Mouse (Mus musculus) embryonic stem cell, embryonic (primary cell): ENCODE results near the gene Slc27a3.

Source experiments
- CTCF ChIA-PET, 4 experiments: fragments of 300-600 bp in 2 of 4; fragments of 350-600 bp in 2 of 4; sonication (Branson Sonifier 250); formaldehyde crosslinking; loops; one replicate each; lab custom pipeline; 2022; ENCODE audit warnings: inconsistent platforms in 2 of 4; lab: Charles Lee
- POLR2A ChIA-PET, 4 experiments: fragments of 300-600 bp in 2 of 4; fragments of 350-600 bp in 2 of 4; sonication (Branson Sonifier 250); formaldehyde crosslinking; loops; one replicate each; lab custom pipeline; 2022; ENCODE audit warnings: antibody characterized with exemption in 4 of 4, inconsistent platforms in 1 of 4; lab: Charles Lee

The Slc27a3 gene

DNA sequence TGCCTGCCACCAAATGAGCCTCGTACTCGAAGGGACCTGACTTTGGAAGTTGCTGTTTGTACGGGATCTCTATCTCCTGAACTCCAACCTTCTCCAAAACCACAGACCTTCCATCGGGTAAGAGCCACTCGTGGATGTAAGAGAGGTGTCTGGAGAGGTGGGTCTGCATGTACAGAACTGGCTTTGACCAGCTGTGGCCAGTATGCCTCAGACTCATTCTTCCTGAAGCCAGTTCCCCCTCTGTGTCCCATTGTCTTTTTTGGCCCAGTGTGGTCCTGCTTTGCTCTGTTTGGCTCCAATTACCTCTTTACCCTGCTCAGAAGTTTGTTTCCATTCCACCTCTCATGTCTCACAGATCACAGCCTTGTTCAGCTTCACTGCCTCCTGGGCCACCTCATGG is 11.2 kb downstream of the Slc27a3 start:
- CTCF ChIA-PET, result interaction anchor here in 1 of 4 experiments (1.8 kb wide), 1 partner anchor 11 kb away, joined by 5 read pairs; the partner anchor contains the start of gene Slc27a3

DNA sequence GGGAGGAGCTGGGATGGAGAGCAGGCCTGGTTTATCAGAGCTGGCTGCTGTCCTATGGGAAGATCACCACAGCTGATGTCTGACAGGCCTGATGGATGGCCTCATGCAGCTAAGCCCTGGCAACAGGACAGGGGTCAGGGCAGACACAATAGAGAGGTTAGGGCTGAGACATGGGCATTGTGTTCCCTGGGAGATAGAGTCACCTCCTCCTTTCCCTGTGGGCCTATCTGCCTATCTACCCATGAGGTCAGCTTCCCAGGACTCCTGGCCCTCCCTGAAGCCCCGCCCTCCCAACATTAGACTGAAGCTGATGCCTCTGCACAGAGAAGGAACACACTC is 13.5 kb downstream of the Slc27a3 start:
- ChIA-PET POLR2A (interaction anchor here in 2 of 4 experiments (0.6 to 4.0 kb wide), 5 partner anchors 8 to 111 kb away, joined by 3 to 29 read pairs (median 5); partner anchors contain the start of genes Dennd4b (in 1 of the 2) and Slc27a3 (in 1 of the 2)), CTCF (interaction anchor here in 3 of 4 experiments (0.5 to 1.4 kb wide), 5 partner anchors 36 to 334 kb away, joined by 3 to 4 read pairs (median 3); no protein-coding TSS in a partner anchor)

More for the DNA sequence above, 11.2 kb downstream of the Slc27a3 start:
- POLR2A ChIA-PET, result interaction anchor here in 3 of 4 experiments (0.6 to 4.0 kb wide), 12 partner anchors 11 to 165 kb away, joined by 3 to 29 read pairs (median 4); partner anchors contain the start of genes Slc27a3 (in 2 of the 3), Gatad2b (in 1 of the 3), Ilf2 (in 1 of the 3) and Rab13 (in 1 of the 3)

DNA sequence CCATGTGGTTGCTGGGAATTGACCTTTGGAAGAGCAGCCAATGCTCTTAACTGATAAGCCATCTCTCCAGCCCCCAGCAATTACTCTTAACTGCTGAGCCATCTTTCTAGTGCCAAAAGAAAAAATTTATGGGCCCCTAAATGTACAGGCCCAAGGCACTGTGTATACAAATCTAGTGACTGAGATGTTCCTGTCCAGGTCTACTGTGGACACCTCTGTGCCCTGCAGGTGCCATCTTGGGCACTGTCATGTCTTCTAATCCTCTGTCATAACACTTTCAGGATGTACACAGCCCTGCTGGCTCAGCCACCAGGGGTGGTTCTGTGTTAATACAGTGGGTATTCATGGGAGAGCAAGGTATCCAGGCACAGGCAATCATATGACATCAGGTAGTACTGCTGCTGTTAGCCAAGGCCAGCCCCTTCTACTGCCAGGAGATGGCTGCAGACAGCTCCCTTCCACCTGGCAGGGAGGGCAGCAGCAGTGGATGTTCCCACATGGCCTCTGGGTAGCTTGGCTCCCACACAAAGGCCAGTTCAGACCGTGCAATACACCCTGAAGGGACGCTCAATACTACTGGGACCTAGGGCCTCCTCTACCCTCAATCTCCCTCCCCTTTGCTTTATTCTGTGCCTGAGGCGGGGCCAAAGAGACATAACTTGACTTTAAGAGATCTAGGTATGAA is 14.0 kb downstream of the Slc27a3 start:
- ChIA-PET CTCF (interaction anchor here in 3 of 4 experiments (0.5 to 1.4 kb wide), 4 partner anchors 37 to 334 kb away, joined by 3 to 4 read pairs (median 4); no protein-coding TSS in a partner anchor), POLR2A (interaction anchor here in 3 of 4 experiments (0.6 to 4.0 kb wide), 5 partner anchors 9 to 92 kb away, joined by 3 to 29 read pairs (median 5); partner anchors contain the start of gene Slc27a3 (in 1 of the 3))

DNA sequence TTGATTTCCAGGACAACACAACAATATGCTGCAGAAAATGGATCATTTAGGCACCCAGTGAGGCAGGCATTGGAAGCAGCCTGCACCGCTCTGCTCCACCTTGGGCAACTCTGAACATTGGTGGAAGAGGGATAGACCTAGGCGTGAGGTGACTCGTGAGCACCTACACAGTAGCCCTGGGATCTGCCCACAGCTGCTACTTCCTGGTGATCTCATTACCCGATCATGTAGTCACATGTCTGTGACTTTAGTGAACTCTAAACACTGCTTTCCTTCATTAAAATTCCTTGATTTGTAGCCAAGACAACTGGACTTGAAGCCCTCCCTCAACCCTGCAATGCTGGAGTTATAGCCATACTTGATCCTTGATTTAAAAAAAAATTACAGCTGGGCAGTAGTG is 15.4 kb downstream of the Slc27a3 start:
- ChIA-PET CTCF (interaction anchor here (0.6 to 1.5 kb wide), 7 partner anchors 14 to 260 kb away, joined by 4 to 28 read pairs (median 4); partner anchors contain the start of gene Slc27a3 (in 1 of the 4)), POLR2A (interaction anchor here (0.6 to 1.5 kb wide), 15 partner anchors 9 to 218 kb away, joined by 3 to 14 read pairs (median 5); partner anchors contain the start of genes Gatad2b (in 2 of the 4), Slc27a3 (in 2 of the 4) and S100a16 (in 1 of the 4))

DNA sequence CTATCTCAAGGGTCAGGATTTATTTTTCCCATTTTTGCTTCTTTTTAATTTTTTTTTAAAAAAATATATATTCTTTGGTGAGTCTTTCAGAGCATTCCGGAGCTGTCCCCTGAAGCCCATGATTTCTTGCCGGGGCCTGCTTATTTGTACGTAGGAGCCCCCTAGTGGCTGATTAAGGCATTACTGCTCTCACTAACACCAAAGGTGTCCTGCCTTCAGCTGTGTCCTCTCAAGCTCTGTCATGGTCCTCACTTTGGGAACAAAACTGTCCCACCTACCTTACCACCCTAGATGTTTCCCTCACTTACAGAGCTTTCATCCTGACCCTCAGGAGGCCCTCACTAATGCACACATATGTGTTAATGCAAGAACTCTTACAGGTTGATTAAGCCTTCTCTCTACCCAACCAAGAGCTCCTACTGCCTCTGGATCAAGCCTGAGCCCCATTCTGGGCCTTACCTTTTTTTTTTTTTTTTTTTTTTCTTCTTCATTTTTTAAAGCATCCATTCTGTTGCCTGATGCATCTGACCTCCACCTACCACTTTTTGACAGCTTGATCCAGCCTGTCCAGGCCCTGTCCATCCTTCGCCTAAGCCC is 16.2 kb downstream of the Slc27a3 start:
- ChIA-PET CTCF (interaction anchor here (0.5 to 1.5 kb wide), 94 partner anchors 8 to 1224 kb away, joined by 3 to 28 read pairs (median 4); partner anchors contain the start of genes Slc27a3 (in 3 of the 4), Gatad2b (in 2 of the 4), Ints3 (in 1 of the 4) and S100a7a (in 1 of the 4)), POLR2A (interaction anchor here (0.5 to 1.5 kb wide), 45 partner anchors 8 to 445 kb away, joined by 3 to 14 read pairs (median 4); partner anchors contain the start of genes Rab13 (in 3 of the 4), Rps27 (in 3 of the 4), Slc27a3 (in 3 of the 4) and Gatad2b (in 2 of the 4))

DNA sequence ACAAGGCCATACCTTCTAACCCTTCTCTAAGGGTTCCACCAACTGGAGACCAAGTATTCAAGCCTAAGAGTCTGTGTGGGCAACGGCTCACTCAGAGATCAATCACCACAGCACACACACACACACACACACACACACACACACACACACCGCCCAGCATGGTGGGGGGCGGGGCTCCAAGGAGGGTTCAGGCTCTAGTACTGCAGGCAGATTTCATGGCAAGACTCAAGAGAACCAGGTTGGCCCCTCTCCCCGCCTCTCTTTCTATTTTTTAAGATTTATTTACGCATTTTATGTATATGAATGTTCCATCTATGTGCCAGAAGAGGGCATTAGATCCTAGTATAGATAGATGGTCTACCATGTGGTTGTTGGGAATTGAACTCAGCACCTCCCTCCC is 16.9 kb downstream of the Slc27a3 start:
- ChIA-PET POLR2A (interaction anchor here in 3 of 4 experiments (0.8 to 1.5 kb wide), 22 partner anchors 8 to 159 kb away, joined by 3 to 14 read pairs (median 5); partner anchors contain the start of genes Slc27a3 (in 3 of the 3), Gatad2b (in 2 of the 3), Rab13 (in 2 of the 3) and Rps27 (in 2 of the 3)), CTCF (interaction anchor here (0.5 to 1.5 kb wide), 53 partner anchors 8 to 1224 kb away, joined by 3 to 19 read pairs (median 4); partner anchors contain the start of genes Slc27a3 (in 3 of the 4), Gatad2b (in 1 of the 4), Slc39a1 (in 1 of the 4) and Snapin (in 1 of the 4))

DNA sequence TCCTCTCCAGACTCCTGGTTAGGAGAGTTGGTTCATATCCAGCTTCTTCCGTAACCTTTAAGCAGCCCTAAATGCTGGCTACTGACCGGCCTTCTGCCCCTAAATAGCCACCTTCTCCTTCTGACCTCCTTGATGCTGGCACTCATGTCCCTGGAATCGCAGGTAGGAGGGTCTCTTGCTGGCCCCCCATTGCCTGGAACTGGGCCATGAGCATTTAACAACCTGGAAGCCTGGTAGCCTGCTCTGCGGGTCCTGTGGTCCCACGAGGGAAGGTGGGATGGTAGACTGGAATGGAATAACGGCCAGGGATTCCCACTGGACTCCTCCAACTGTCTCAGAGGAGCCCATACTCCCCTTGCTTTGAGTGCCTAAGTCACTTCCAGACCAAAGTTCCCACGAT is 17.9 kb downstream of the Slc27a3 start:
- POLR2A ChIA-PET, result interaction anchor here in 2 of 4 experiments (1.1 to 1.7 kb wide), 4 partner anchors 10 to 18 kb away, joined by 3 to 7 read pairs (median 4); partner anchors contain the start of gene Slc27a3 (in 1 of the 2)

DNA sequence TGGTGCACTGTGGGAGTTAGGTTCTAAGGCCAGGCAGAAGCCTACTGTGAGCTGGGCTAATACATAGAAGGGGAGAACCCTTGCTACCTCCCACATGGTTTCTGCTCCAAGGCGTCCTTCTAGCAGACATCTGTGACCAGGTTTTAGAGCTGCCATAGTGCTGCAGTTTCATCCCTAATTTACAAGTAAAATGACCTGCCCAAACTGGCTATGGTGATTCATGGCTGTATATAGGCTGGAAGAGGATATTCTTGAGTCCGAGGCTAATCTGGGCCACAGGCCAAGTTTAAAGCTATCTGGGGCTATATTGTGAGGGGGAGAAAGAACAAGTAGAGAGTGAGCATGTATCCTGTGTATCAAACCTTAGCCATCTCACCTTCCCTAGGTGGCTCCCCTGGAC is 20.7 kb downstream of the Slc27a3 start:
- ChIA-PET CTCF (interaction anchor here in 1 of 4 experiments (0.9 to 1.0 kb wide), 2 partner anchors 21 to 44 kb away, joined by 3 to 4 read pairs; partner anchors contain the start of gene Slc27a3), POLR2A (interaction anchor here in 2 of 4 experiments (0.8 to 1.1 kb wide), 3 partner anchors 8 to 140 kb away, joined by 3 read pairs; partner anchors contain the start of gene Chtop (in 1 of the 2))

More for the DNA sequence above, 17.9 kb downstream of the Slc27a3 start:
- CTCF ChIA-PET, result interaction anchor here in 2 of 4 experiments (0.7 to 1.5 kb wide), 6 partner anchors 9 to 338 kb away, joined by 3 read pairs; no protein-coding TSS in a partner anchor

DNA sequence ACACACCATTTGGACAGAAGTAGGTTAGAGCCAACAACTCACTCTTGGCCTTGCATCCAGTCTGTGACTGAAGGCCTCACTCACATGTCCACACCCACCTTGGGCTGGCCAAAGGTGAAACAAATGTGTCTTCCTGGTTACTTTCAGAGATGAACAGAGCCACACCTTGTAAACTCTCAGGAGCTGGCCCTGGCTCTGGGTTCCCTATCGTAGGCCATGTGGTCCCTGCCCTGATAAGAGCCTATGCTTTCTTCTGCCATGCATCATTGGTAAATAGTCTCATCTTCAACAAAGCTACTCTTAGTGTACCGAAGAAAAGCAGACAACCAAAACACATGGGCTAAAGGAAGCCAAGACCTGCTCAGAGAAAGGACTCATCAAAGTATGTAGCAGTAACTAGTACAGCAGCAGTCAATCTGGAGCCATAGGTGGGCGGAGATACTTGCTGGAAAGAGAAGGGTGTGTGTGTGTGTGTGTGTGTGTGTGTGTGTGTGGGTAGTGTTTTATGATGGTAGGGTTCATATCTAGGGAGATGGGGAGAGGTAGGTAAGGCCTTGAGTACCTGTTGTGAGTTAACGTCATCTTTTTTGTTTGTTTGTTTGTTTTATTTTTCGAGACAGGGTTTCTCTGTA is 22.6 kb downstream of the Slc27a3 start:
- CTCF ChIA-PET, result no interaction called here

DNA sequence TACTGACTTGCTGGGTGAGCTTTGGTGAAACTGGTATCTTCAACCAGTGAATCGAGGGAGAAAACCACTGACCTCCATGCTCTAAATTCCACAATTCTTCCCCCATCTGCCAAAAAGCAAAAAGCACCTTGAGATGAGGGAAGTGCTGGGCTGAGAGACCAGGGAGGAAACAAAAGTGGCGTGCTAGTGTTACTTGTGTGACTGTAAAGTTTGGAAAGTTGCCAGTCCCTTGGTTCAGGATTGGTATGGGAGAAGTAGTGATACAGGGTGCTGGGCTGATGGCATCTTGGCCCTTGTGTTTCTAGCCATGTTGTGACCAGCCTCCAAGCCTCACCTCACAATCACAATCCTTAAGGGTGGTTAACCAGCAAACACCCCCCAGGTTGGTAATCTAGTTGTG is 27.4 kb downstream of the Slc27a3 start:
- CTCF ChIA-PET, result interaction anchor here in 2 of 4 experiments (0.7 to 1.4 kb wide), 2 partner anchors 11 to 135 kb away, joined by 6 to 13 read pairs; no protein-coding TSS in a partner anchor
- POLR2A ChIA-PET, result interaction anchor here in 2 of 4 experiments (0.5 to 2.0 kb wide), 10 partner anchors 8 to 149 kb away, joined by 3 to 7 read pairs (median 4); partner anchors contain the start of genes Npr1 (in 1 of the 2) and Rab13 (in 1 of the 2)

More for the DNA sequence above, 22.6 kb downstream of the Slc27a3 start:
- POLR2A ChIA-PET, result interaction anchor here in 2 of 4 experiments (0.6 to 1.6 kb wide), 6 partner anchors 13 to 247 kb away, joined by 3 to 4 read pairs (median 3); no protein-coding TSS in a partner anchor

DNA sequence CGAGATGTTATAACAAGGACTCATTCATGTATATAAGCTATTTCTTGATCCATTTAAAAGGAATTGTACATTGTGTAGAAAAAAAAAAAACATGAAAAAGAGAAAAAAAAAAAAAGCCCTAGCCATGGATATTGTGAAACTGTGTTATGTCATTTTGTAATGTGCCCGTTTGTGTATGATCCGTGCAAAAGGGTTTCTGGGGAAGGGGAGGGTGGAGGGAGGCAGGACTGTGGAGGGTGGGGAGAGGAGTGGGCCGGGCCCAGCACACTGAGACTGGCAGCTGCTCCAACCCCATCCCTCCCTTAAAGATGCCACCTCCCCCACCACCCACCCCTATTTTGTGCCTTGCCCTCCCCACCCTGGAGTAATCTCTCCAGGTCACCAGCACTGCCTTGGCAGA is 28.3 kb downstream of the Slc27a3 start:
- ChIA-PET CTCF (interaction anchor here (0.6 to 2.2 kb wide), 5 partner anchors 12 to 156 kb away, joined by 3 to 6 read pairs (median 4); no protein-coding TSS in a partner anchor), POLR2A (interaction anchor here in 3 of 4 experiments (0.6 to 2.9 kb wide), 17 partner anchors 7 to 1223 kb away, joined by 3 to 20 read pairs (median 3); partner anchors contain the start of gene Ilf2 (in 1 of the 3))

DNA sequence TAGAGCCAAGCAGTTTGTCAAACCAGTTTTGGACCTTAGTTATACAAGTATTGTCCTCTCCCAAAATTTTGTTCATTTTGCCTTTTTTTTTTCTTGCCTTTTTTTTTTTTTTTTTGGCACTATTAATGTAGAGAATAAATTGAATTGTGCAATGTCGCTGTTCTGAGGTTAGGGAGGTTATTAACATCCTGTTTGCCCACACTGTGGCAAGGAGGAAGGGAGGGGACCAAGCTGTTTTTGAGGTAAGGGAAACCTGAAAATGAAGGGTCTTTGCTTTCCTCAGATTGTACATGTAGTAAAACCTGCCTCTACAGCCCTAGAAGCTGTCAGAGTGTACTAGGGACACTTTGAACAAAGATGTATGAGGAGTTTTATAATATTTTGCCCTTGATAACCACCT is 30.5 kb downstream of the Slc27a3 start:
- ChIA-PET CTCF (interaction anchor here in 1 of 4 experiments (1.2 kb wide), 1 partner anchor 12 kb away, joined by 3 read pairs; no protein-coding TSS in a partner anchor), POLR2A (interaction anchor here in 2 of 4 experiments (0.7 to 2.9 kb wide), 5 partner anchors 14 to 149 kb away, joined by 3 to 20 read pairs (median 4); no protein-coding TSS in a partner anchor)

DNA sequence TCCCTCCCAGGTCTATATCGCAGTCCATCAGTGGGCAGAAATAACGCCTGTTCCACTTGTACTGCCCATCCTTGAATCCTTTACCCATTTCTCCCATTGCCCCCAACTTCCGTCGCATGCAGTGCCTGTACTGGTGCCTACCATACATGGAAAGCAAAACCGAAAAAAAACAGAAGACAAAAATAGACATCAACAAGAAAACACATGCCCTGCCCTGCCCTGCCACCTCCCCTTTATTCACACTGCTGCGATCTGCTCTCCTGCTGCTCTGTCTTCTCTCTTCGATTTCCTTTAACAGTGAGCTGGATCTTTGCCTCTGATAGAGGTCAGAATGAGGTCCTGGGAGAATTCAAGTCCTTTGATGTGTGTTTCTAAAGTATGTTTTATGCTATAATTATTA is 31.8 kb downstream of the Slc27a3 start:
- ChIA-PET POLR2A (interaction anchor here in 1 of 4 experiments (0.5 kb wide), 1 partner anchor 146 kb away, joined by 3 read pairs; no protein-coding TSS in a partner anchor), CTCF (interaction anchor here in 1 of 4 experiments (0.6 kb wide), 1 partner anchor 15 kb away, joined by 3 read pairs; no protein-coding TSS in a partner anchor)

DNA sequence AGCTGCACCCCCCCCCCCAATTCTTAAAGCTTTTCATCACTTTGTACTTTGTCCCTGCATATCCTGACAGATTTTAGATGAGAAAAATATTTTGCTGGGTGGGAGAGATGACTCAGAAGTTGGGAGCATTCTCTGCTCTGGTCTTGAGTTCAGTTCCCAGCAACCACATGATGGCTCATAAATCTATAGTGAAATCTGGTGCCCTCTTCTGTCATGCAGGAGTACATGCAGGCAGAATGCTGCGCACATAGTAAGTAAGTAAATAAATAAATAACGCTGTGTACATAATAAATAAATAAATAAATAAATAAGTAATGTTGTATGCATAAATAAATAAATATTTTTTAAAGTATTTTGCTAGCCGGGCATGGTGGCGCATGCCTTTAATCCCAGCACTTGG is 41.9 kb downstream of the Slc27a3 start:
- POLR2A ChIA-PET, result interaction anchor here in 2 of 4 experiments (0.6 to 1.2 kb wide), 5 partner anchors 8 to 146 kb away, joined by 3 to 8 read pairs (median 3); partner anchors contain the start of gene Gatad2b (in 1 of the 2)

DNA sequence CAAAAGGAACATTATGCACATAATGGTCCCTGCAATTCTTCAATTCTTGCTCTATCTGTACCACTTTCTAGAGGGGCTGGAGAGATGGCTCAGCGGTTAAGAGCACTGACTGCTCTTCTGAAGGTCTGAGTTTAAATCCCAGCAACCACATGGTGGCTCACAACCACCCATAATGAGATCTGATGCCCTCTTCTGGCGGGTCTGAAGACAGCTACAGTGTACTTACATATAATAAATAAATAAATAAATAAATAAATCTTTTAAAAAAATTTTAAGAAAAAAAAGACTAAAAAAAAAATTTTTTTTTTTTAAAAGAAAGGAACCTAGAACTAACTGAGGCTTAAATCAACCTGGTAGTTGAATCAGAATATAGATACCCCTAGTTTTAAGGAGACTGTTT is 46.9 kb downstream of the Slc27a3 start:
- ChIA-PET POLR2A (interaction anchor here in 1 of 4 experiments (1.8 to 2.2 kb wide), 2 partner anchors 15 to 76 kb away, joined by 4 to 5 read pairs; no protein-coding TSS in a partner anchor), CTCF (interaction anchor here in 3 of 4 experiments (0.6 to 1.7 kb wide), 5 partner anchors 10 to 166 kb away, joined by 3 to 7 read pairs (median 3); no protein-coding TSS in a partner anchor)

More for the DNA sequence above, 41.9 kb downstream of the Slc27a3 start:
- CTCF ChIA-PET, result interaction anchor here in 1 of 4 experiments (1.3 kb wide), 1 partner anchor 82 kb away, joined by 4 read pairs; no protein-coding TSS in a partner anchor

DNA sequence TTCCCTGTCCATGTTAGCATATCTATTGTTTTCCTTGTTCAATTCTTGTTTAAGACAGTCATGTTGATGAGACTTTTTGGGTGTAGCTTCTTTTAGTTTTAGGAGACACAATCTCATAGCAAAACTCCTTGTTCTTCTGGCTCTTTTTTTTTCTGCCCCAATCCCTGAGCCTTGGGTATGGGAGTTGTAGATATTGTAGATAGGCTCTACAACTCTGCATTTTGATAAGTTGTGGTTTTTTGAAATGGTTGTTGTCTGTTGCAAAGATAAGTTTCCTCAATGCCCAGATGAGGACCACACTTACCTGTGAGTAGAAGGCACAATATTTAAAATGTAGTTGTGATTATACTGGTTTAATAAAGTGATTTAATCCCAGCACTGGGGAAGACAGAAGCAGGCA is 49.6 kb downstream of the Slc27a3 start:
- ChIA-PET CTCF (interaction anchor here in 3 of 4 experiments (1.1 to 1.5 kb wide), 4 partner anchors 33 to 73 kb away, joined by 3 to 4 read pairs (median 4); no protein-coding TSS in a partner anchor), POLR2A (interaction anchor here (0.6 to 4.0 kb wide), 21 partner anchors 8 to 517 kb away, joined by 3 to 20 read pairs (median 5); partner anchors contain the start of genes Slc39a1 (in 2 of the 4) and Gatad2b (in 1 of the 4))
